Mouse (Mus musculus) small intestine, adult 2 months (tissue): Measurements from ENCODE around the gene Rcor1.

ENCODE experiments used
- CTCF ChIP-seq: fragments of 200-500 bp; IDR thresholded peaks from 2 replicates; pipeline ENCODE4 v1.5.1; 2012; ENCODE audit warnings: low read depth, mild to moderate bottlenecking, control low read depth, inconsistent platforms, low read length, moderate library complexity, mixed read lengths; ENCODE audit not compliant: insufficient replicate concordance, insufficient read length; ENCODE audit errors: extremely low read depth
- POLR2A ChIP-seq: fragments of 200-500 bp; IDR thresholded peaks from 2 replicates; pipeline ENCODE4 v1.6.1; 2012; ENCODE audit warnings: low read depth, mild to moderate bottlenecking, control low read depth, inconsistent platforms, low read length, moderate library complexity

DNA sequence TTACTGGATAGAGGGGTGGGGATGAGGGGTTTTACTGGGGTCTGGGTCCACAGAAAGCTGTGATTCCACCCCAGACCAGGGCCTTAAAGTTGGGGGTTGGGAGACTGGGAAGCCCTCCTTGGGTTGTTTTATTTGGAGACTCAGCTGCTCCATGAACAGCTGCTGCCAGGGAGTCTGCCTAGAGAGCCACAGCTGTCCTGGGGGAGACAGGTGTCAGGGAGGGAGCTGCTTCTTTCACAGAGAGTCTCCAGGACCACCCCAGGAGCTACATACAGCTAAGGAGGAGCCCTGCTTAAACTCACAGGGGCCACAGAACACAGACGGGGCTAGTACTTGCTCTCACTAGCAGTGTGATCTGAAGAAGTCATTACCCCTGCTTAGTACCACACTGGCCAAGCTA is 18.0 kb upstream of the Rcor1 start:
- TF ChIP-seq POLR2A (no peak), CTCF (no peak)
